Mouse (Mus musculus): Measurements from ENCODE around the gene Bmt2. TPM values are rescaled to one million over a fixed set of nuclear protein-coding genes. Genes with fewer than 3 reads are reported as not detected.

The Bmt2 gene
- total RNA-seq, 2 experiments from 2014 or later: 2.9 to 5.9 TPM

- ATAC-seq (replicated peaks; ENCODE audit: low FRiP score, poor library complexity, severe bottlenecking): no peak
Observed at GRCm38 (mm10) chr6:13630607-13631006, 47.2 kb downstream of the Bmt2 start.

GRCm38 (mm10) chr6:13619618-13620017 lies 58.1 kb downstream of the Bmt2 start:
- no peak for ATAC-seq (replicated peaks; ENCODE audit: low FRiP score, poor library complexity, severe bottlenecking)

- no peak for ATAC-seq (replicated peaks; ENCODE audit: low FRiP score, poor library complexity, severe bottlenecking)
Observed at GRCm38 (mm10) chr6:13617110-13617509, 60.7 kb downstream of the Bmt2 start.

- ATAC-seq (replicated peaks; ENCODE audit: low FRiP score, poor library complexity, severe bottlenecking): no peak
Observed at GRCm38 (mm10) chr6:13614568-13614967, 63.2 kb downstream of the Bmt2 start.

GRCm38 (mm10) chr6:13613671-13614070 lies 64.1 kb downstream of the Bmt2 start:
- ATAC-seq (replicated peaks; ENCODE audit: low FRiP score, poor library complexity, severe bottlenecking): no peak

GRCm38 (mm10) chr6:13610869-13611268 lies 66.9 kb downstream of the Bmt2 start:
- ATAC-seq (replicated peaks; ENCODE audit: low FRiP score, poor library complexity, severe bottlenecking): no peak

GRCm38 (mm10) chr6:13609353-13610140 lies 68.2 kb downstream of the Bmt2 start:
- no peak for ATAC-seq (replicated peaks; ENCODE audit: low FRiP score, poor library complexity, severe bottlenecking)

GRCm38 (mm10) chr6:13607621-13608493 lies 69.9 kb downstream of the Bmt2 start, which contains the start of gene Tmem168:
Gene Tmem168 (minus strand): TSS chr6:13608100.
- ATAC-seq (replicated peaks; ENCODE audit: low FRiP score, poor library complexity, severe bottlenecking): peak; percentile 95

- ATAC-seq (replicated peaks; ENCODE audit: low FRiP score, poor library complexity, severe bottlenecking): peak; percentile 23
Observed at GRCm38 (mm10) chr6:13606921-13607620, 70.7 kb downstream of the Bmt2 start.

- ATAC-seq (replicated peaks; ENCODE audit: low FRiP score, poor library complexity, severe bottlenecking): no peak
Observed at GRCm38 (mm10) chr6:13606394-13606793, 71.4 kb downstream of the Bmt2 start.

GRCm38 (mm10) chr6:13603134-13603533 lies 74.6 kb downstream of the Bmt2 start:
- ATAC-seq (replicated peaks; ENCODE audit: low FRiP score, poor library complexity, severe bottlenecking): no peak

- ATAC-seq (replicated peaks; ENCODE audit: low FRiP score, poor library complexity, severe bottlenecking): no peak
Observed at GRCm38 (mm10) chr6:13601587-13601986, 76.2 kb downstream of the Bmt2 start.

- no peak for ATAC-seq (replicated peaks; ENCODE audit: low FRiP score, poor library complexity, severe bottlenecking)
Observed at GRCm38 (mm10) chr6:13598239-13598923, 79.4 kb downstream of the Bmt2 start.

GRCm38 (mm10) chr6:13592729-13593345 lies 84.9 kb downstream of the Bmt2 start:
- no peak for ATAC-seq (replicated peaks; ENCODE audit: low FRiP score, poor library complexity, severe bottlenecking)

- ATAC-seq (replicated peaks; ENCODE audit: low FRiP score, poor library complexity, severe bottlenecking): no peak
Observed at GRCm38 (mm10) chr6:13586560-13586959, 91.2 kb downstream of the Bmt2 start.

GRCm38 (mm10) chr6:13586154-13586553 lies 91.6 kb downstream of the Bmt2 start:
- no peak for ATAC-seq (replicated peaks; ENCODE audit: low FRiP score, poor library complexity, severe bottlenecking)

GRCm38 (mm10) chr6:13584788-13585187 lies 93.0 kb downstream of the Bmt2 start:
- no peak for ATAC-seq (replicated peaks; ENCODE audit: low FRiP score, poor library complexity, severe bottlenecking)

- ATAC-seq (replicated peaks; ENCODE audit: low FRiP score, poor library complexity, severe bottlenecking): no peak
Observed at GRCm38 (mm10) chr6:13582075-13582474, 95.7 kb downstream of the Bmt2 start.
